Mouse (Mus musculus): Measurements from ENCODE around the gene Ap1ar.
A peak's percentile ranks its signal among the peaks of the same experiment; 100 is the strongest.

The Ap1ar gene

GRCm38 (mm10) chr3:127823886-127824863 is 13.1 kb downstream of the Ap1ar start:
- no peak for TF ChIP-seq GATA4 (IDR thresholded peaks at IDR 0.05; ENCODE audit: insufficient replicate concordance, low read length)

GRCm38 (mm10) chr3:127821209-127821608 is 16.1 kb downstream of the Ap1ar start:
- TF ChIP-seq GATA4 (IDR thresholded peaks at IDR 0.05; ENCODE audit: insufficient replicate concordance, low read length) = no peak

GRCm38 (mm10) chr3:127820400-127820799 is 16.9 kb downstream of the Ap1ar start:
- TF ChIP-seq GATA4 (IDR thresholded peaks at IDR 0.05; ENCODE audit: insufficient replicate concordance, low read length) = no peak

GRCm38 (mm10) chr3:127818694-127819663 is 18.3 kb downstream of the Ap1ar start:
- no peak for TF ChIP-seq GATA4 (IDR thresholded peaks at IDR 0.05; ENCODE audit: insufficient replicate concordance, low read length)

- no peak for TF ChIP-seq GATA4 (IDR thresholded peaks at IDR 0.05; ENCODE audit: insufficient replicate concordance, low read length)
Observed at GRCm38 (mm10) chr3:127817120-127817683, 20.1 kb downstream of the Ap1ar start.

GRCm38 (mm10) chr3:127809103-127809502 is 28.2 kb downstream of the Ap1ar start:
- peak; percentile 88; the same call in 1 of the 2 replicates for TF ChIP-seq GATA4 (IDR thresholded peaks at IDR 0.05; ENCODE audit: insufficient replicate concordance, low read length)

GRCm38 (mm10) chr3:127807846-127808245 is 29.5 kb downstream of the Ap1ar start:
- TF ChIP-seq GATA4 (IDR thresholded peaks at IDR 0.05; ENCODE audit: insufficient replicate concordance, low read length) = no peak

- no peak for TF ChIP-seq GATA4 (IDR thresholded peaks at IDR 0.05; ENCODE audit: insufficient replicate concordance, low read length)
Observed at GRCm38 (mm10) chr3:127805991-127806390, 31.3 kb downstream of the Ap1ar start.

GRCm38 (mm10) chr3:127805071-127805470 is 32.3 kb downstream of the Ap1ar start:
- no peak for TF ChIP-seq GATA4 (IDR thresholded peaks at IDR 0.05; ENCODE audit: insufficient replicate concordance, low read length)

- no peak for TF ChIP-seq GATA4 (IDR thresholded peaks at IDR 0.05; ENCODE audit: insufficient replicate concordance, low read length)
Observed at GRCm38 (mm10) chr3:127804439-127804838, 32.9 kb downstream of the Ap1ar start.

- TF ChIP-seq GATA4 (IDR thresholded peaks at IDR 0.05; ENCODE audit: insufficient replicate concordance, low read length) = no peak; the same call in 1 of the 2 replicates
Observed at GRCm38 (mm10) chr3:127802814-127803213, 34.5 kb downstream of the Ap1ar start.

- TF ChIP-seq GATA4 (IDR thresholded peaks at IDR 0.05; ENCODE audit: insufficient replicate concordance, low read length) = no peak
Observed at GRCm38 (mm10) chr3:127801162-127801561, 36.2 kb downstream of the Ap1ar start.

- no peak for TF ChIP-seq GATA4 (IDR thresholded peaks at IDR 0.05; ENCODE audit: insufficient replicate concordance, low read length)
Observed at GRCm38 (mm10) chr3:127796271-127796670, 41.1 kb downstream of the Ap1ar start.

- TF ChIP-seq GATA4 (IDR thresholded peaks at IDR 0.05; ENCODE audit: insufficient replicate concordance, low read length) = no peak
Observed at GRCm38 (mm10) chr3:127795762-127796161, 41.6 kb downstream of the Ap1ar start.

- TF ChIP-seq GATA4 (IDR thresholded peaks at IDR 0.05; ENCODE audit: insufficient replicate concordance, low read length) = no peak
Observed at GRCm38 (mm10) chr3:127793022-127793421, 44.3 kb downstream of the Ap1ar start.
